Mouse (Mus musculus) embryonic fibroblast, embryonic 13.5 days (primary cell): ENCODE data around the gene Crmp1. TPM values are rescaled to one million over a fixed set of nuclear protein-coding genes. Genes with fewer than 3 reads are reported as not detected.

ENCODE experiments used
- H3K27ac ChIP-seq: 2 replicates; pipeline ENCODE4 v1.5.1; 2012; ENCODE audit warnings: low read length, control low read depth, inconsistent platforms; ENCODE audit not compliant: insufficient read depth
- H3K4me1 ChIP-seq: 2 replicates; pipeline ENCODE4 v1.6.1; 2011; ENCODE audit warnings: low read length; ENCODE audit not compliant: control insufficient read depth, insufficient read depth
- H3K4me3 ChIP-seq: 2 replicates; pipeline ENCODE4 v1.5.1; 2011; ENCODE audit warnings: mild to moderate bottlenecking, control low read depth, low read length; ENCODE audit not compliant: insufficient read depth
- CTCF ChIP-seq: IDR thresholded peaks from 2 replicates; pipeline ENCODE4 v1.5.1; 2011; ENCODE audit warnings: mild to moderate bottlenecking, control low read depth, low read length, moderate library complexity, borderline replicate concordance; ENCODE audit not compliant: insufficient read depth
- POLR2A ChIP-seq: IDR thresholded peaks from 2 replicates; pipeline ENCODE4 v1.6.1; 2011; ENCODE audit warnings: low read depth, mild to moderate bottlenecking, control low read depth, low read length, moderate library complexity
- polyA plus RNA-seq: library from polyadenylated mRNA; stranded (reverse); fragments of >200 nt; gene quantifications from 2 replicates; pipeline ENCODE4 v1.2.4, GENCODE M21; 2011; ENCODE audit warnings: low read depth; ENCODE audit not compliant: missing spikeins, insufficient read length

Gene Crmp1
- polyA plus RNA-seq, 1 experiment = 7.5 TPM

DNA sequence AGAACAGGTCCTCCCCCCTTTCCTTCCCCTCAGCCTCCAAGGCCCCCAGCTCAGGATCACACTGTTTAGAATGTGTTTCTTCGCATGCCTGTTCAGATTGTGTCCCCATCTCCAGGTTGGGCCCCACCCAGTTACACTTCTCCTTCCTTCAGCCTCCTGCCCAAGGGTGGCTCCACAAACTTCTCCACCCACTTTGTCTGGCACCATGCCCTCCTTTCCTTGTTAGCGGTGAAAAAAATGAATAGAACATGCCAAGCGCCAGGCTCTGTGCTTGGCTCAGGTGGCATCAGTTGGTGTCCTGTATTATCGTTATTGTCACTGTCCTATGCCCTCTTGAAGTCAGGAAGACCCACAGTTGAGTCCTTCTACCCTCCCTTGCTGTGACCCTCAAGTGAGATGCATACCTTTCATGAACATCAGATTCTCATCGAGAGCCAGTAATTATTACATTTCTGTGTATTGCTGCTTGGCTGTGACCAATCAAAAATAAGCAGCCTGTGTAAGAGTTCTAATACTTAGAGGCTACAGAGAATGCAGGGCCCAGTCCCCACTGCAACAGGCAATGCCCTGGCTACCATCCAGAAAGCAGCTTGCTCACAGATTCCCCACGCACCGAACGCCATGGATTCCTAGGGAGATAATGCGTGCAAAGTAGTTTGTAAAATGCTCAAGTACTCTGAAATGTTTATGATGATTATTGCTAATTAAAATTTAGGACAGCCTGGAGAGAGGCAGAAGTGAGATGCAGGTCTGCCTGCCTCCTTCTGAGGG is 28.6 kb upstream of the Crmp1 start:
- H3K27ac ChIP-seq = no peak overlapping the region
- no peak overlapping the region for H3K4me3 ChIP-seq
- no peaks in the 10 kb centered on the region for H3K4me1 ChIP-seq
- no peak for TF ChIP-seq POLR2A
- no peak for TF ChIP-seq CTCF

DNA sequence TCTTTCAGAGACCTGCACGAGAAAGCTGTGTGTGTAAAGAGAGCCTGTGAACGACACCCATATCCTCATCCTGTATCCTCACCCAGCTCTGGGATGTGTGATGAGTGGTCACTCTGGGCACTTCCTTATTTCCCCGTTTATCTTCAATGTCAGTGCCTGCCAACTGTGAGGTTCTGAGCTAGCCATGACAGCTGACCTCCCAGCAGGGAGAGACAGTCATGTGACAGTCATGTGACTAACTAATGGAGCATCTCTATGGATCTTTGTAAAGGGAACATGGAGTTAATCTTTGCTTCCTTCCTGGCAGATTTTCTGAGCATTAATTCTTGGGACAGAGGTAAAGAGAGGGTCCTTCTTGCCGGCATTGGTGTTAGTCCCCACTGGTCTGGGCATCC is 28.0 kb upstream of the Crmp1 start:
- H3K4me1 ChIP-seq = no peaks in the 10 kb centered on the region
- H3K27ac ChIP-seq = no peak overlapping the region
- TF ChIP-seq POLR2A (no peak), CTCF (no peak)
- H3K4me3 ChIP-seq = no peak overlapping the region

DNA sequence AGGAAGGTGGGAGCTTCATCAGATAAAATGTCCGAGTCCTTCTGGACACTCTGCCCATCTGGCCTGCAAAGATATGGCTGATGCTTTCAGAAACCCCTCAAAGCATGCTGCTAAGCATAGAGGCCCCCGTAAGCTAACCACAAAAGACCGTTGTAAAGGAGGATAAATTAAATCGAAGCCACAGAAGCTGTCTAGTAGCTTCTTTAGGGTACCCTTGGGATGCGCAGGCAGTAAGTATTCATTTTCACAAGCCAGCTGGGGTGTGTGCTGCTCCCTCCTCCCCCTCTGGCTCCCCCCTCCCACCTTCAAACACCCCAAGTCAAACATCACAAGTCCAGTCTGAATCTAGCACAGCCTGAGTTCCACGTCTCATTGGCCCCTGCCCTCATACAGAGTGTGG is 27.1 kb upstream of the Crmp1 start:
- Histone ChIP-seq H3K27ac (no peak overlapping the region), H3K4me1 (no peaks in the 10 kb centered on the region), H3K4me3 (no peak overlapping the region)
- no peak for TF ChIP-seq POLR2A
- no peak for TF ChIP-seq CTCF

DNA sequence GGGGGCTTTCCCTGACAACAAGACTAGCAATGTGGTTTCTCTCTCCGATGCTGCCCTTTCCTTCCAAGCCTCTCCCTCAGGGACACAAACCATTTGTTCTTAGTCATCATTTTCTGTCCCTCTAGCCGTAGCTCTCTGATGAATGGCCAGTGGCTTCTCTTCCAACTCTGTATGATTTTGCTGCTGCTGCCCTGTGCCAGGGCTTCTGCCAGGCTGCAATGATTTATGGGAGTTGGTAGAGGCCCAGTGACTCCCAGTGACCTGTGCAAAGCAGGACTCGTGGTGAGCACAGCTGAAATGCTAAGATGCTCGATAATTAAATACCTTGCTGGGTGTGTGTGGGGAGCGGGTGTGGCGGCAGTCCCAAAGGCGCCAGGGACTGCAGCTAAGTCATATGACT is 26.5 kb upstream of the Crmp1 start:
- H3K27ac ChIP-seq = no peak overlapping the region
- TF ChIP-seq CTCF (no peak), POLR2A (no peak)
- H3K4me3 ChIP-seq = no peak overlapping the region
- no peaks in the 10 kb centered on the region for H3K4me1 ChIP-seq

DNA sequence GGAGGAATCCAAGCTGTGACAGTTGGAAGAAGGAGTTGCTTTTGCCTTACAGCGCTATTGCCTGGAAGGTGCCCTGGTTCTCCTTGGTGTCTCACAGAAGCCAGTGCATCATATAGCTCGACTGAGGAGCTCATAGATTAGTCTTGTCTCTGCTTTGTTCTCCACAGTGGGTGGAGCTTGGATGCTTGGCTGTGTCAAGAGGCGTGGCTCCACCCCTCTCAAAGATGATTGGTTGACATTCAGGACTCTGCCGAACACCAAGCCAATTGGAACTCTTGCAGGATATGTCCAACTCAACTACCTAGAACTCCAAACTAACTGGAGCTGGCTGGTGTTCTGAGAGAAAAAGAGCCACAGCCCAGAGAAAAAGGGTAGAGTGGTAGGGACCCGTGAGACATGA is 22.1 kb upstream of the Crmp1 start:
- no peak overlapping the region for H3K4me3 ChIP-seq
- no peaks in the 10 kb centered on the region for H3K4me1 ChIP-seq
- H3K27ac ChIP-seq = no peak overlapping the region
- no peak for TF ChIP-seq CTCF
- TF ChIP-seq POLR2A = no peak

DNA sequence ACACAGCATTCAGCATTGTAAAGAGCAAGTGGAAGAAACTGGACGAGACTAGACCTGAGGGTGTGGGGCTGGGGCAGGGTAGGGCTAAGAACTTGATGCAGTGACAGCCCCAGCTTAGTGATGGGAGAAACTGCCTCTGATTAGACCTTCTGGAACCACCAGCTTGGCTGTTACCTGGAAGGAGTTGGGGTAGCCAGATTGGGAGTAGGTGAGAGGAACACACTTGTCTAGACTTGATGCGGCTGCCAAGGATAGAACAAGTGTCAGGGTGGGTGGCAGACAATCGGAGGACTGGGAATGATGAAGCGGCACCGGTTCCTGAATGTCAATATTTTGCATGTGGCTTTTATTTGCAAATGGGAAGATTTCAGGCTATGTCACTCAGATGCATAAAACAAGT is 21.2 kb upstream of the Crmp1 start:
- TF ChIP-seq POLR2A (no peak), CTCF (no peak)
- Histone ChIP-seq H3K4me1 (no peaks in the 10 kb centered on the region), H3K4me3 (no peak overlapping the region), H3K27ac (no peak overlapping the region)

DNA sequence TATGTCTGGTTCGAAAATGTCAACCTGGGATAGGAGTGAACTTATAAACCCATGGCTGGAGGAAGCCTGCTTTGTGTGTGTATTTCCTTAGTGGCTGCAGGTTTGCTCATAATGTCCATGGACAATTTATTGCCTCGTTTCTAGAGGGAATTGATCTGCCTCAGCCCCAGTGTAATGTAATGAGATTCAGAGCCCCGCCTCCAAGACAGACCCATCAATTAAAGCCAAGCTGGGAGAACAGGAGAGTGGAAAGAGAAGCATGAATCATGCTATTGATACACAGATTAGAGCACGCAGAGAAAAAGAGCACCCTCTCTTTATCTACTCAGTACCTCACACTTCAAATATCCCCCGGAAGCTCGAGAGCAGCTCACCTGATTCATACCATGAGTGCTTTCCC is 20.2 kb upstream of the Crmp1 start:
- TF ChIP-seq POLR2A (no peak), CTCF (no peak)

DNA sequence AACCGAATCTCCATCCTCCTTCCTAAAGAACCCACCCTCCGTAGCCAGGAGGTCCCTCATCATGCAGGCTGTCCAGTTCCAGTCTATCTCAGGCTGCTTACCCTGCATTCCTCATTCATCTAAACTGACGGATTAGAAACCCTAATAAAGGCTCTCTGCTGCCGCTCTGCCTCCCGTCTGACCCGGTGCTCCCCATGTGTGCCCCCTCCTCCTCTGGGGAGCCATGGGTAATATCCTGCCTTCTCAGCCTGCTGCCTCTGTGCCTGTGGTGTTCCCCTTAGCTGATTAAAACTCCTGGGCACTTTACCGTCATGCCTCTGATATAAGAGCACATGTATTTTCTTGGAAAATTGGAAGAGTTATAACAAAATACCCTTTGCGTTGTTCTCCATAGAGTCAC is 19.4 kb upstream of the Crmp1 start:
- Histone ChIP-seq H3K4me1 (no peaks in the 10 kb centered on the region), H3K27ac (no peak overlapping the region), H3K4me3 (no peak overlapping the region)
- TF ChIP-seq CTCF (no peak), POLR2A (no peak)

More for the DNA sequence above, 20.2 kb upstream of the Crmp1 start:
- no peak overlapping the region for H3K4me3 ChIP-seq
- no peaks in the 10 kb centered on the region for H3K4me1 ChIP-seq
- no peak overlapping the region for H3K27ac ChIP-seq

DNA sequence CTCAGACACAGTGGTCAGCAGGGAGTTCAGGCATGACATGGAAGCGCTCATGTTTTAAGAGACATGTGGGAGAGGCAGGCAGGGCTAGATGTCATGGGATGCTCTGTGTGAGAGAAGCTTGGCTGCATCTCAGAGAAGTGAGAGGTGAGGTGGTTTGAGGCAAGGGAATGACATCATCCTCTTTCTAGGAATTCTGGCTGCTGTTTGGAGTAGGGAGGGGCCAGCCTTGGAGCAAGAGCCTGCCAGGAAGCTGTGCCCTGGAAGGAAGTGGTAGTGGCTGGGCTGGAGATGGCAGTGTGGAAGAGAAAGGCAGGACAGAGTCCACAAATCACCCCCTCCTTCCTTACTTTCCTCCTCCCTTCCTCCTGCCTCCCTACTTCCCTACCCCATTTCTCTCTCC is 16.0 kb upstream of the Crmp1 start:
- Histone ChIP-seq H3K27ac (no peak overlapping the region), H3K4me3 (no peak overlapping the region), H3K4me1 (no peaks in the 10 kb centered on the region)
- TF ChIP-seq CTCF = no peak
- no peak for TF ChIP-seq POLR2A

DNA sequence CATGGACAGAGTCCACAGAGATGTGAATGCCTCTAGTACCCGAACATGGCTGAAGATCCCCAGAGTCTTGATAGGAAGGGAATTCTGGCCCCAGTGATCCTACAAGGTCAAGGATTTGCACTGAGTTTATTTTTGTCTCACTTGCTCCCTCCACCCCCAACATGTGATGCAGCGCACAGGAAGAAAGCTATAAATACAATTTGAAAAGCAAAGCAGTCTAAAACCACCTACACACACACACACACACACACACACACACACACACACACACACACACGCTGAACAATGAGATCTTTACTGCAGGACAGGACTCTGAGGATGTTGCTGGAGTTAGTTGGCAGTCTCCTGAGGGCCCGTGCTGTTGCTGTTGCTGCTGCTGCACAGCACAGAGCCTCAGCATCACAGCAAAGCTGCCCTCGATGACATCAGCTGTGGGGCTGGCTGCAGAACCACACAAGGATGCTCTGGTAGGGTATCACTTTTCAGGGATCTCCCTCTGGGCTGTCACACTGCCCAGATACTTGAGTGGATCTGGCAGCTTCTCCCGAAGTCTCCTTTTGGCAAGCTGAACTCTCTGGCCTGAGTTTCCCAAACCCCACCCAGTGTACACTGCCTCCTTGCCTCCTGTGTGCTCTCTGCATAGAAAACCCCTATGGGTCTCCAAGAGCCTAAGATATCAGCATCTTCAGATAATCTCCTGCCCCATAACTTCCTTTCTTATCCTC is 13.6 kb upstream of the Crmp1 start:
- TF ChIP-seq CTCF = no peak
- no peak for TF ChIP-seq POLR2A
- Histone ChIP-seq H3K4me3 (no peak overlapping the region), H3K27ac (no peak overlapping the region), H3K4me1 (no peaks in the 10 kb centered on the region)

DNA sequence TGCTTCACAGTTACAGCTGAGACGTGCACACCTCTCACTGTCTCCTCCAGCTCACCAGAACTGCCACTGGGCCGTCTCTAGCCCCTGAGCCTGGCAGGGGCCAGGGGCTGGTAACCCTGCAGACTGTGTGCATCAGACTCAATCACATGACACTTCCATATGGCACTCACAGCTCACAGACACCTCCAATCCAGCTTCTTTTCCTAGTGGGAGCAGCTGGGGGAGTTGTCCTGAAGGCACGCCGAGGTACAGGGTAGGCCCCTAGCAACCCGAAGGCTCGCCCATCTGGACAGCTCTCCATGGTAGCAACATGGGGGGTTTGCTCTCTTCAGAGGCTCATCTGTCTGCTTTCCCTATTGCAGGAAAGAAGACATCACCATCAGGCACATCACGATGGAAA is 12.8 kb upstream of the Crmp1 start:
- TF ChIP-seq CTCF (no peak), POLR2A (no peak)
- no peaks in the 10 kb centered on the region for H3K4me1 ChIP-seq
- no peak overlapping the region for H3K27ac ChIP-seq
- no peak overlapping the region for H3K4me3 ChIP-seq
